Mouse (Mus musculus): ENCODE results near the gene Bcl2l15. TPM values are rescaled to one million over a fixed set of nuclear protein-coding genes. Genes with fewer than 3 reads are reported as not detected.
"Not testable (repeated sequence)": the region's sequence is repeated elsewhere in the genome, so short reads cannot be mapped to it uniquely, and the experiment has no call there.

Bcl2l15 gene
- total RNA-seq (2021) = under 1 TPM in 1 of 2 experiments, not detected in 1; 0.55 TPM
- long read RNA-seq, experiment 1 = 0 reads
- long read RNA-seq, experiment 2 = 0 reads

- DNase-seq (ENCODE audit: low spot score) = no peak
Observed at GRCm38 (mm10) chr3:103832426-103832825, at the start of gene Bcl2l15. Gene Bcl2l15, plus strand, starts transcription at chr3:103832601.

- DNase-seq (ENCODE audit: low spot score) = no peak
Observed at GRCm38 (mm10) chr3:103782844-103783609, 49.4 kb upstream of the Bcl2l15 start.

GRCm38 (mm10) chr3:103787225-103787624, 45.2 kb upstream of the Bcl2l15 start:
- DNase-seq (ENCODE audit: low spot score) = no peak

- no peak for DNase-seq (ENCODE audit: low spot score)
Observed at GRCm38 (mm10) chr3:103789096-103789495, 43.3 kb upstream of the Bcl2l15 start.

- DNase-seq (ENCODE audit: low spot score) = no peak
Observed at GRCm38 (mm10) chr3:103789891-103790345, 42.5 kb upstream of the Bcl2l15 start.

- DNase-seq (ENCODE audit: low spot score) = peak; percentile 17
Observed at GRCm38 (mm10) chr3:103790346-103791145, 41.9 kb upstream of the Bcl2l15 start.

- DNase-seq (ENCODE audit: low spot score) = peak; percentile 94
Observed at GRCm38 (mm10) chr3:103791230-103792110, 40.9 kb upstream of the Bcl2l15 start, which contains the start of gene Hipk1. Gene Hipk1, minus strand, starts transcription at chr3:103791563.

GRCm38 (mm10) chr3:103792111-103792406, 40.3 kb upstream of the Bcl2l15 start:
- not testable (repeated sequence) for DNase-seq (ENCODE audit: low spot score)

GRCm38 (mm10) chr3:103792566-103792965, 39.8 kb upstream of the Bcl2l15 start:
- DNase-seq (ENCODE audit: low spot score) = peak; percentile 47

- no peak for DNase-seq (ENCODE audit: low spot score)
Observed at GRCm38 (mm10) chr3:103796389-103796788, 36.0 kb upstream of the Bcl2l15 start.

- DNase-seq (ENCODE audit: low spot score) = no peak
Observed at GRCm38 (mm10) chr3:103799507-103799906, 32.9 kb upstream of the Bcl2l15 start.

- DNase-seq (ENCODE audit: low spot score) = peak; percentile 87
Observed at GRCm38 (mm10) chr3:103801631-103802531, 30.5 kb upstream of the Bcl2l15 start.

- no peak for DNase-seq (ENCODE audit: low spot score)
Observed at GRCm38 (mm10) chr3:103802861-103803260, 29.5 kb upstream of the Bcl2l15 start.

- no peak for DNase-seq (ENCODE audit: low spot score)
Observed at GRCm38 (mm10) chr3:103805671-103806070, 26.7 kb upstream of the Bcl2l15 start.

GRCm38 (mm10) chr3:103808891-103809798, 23.3 kb upstream of the Bcl2l15 start, which contains the start of the genes Dclre1b, Ap4b1 and Gm43064:
Gene Dclre1b, minus strand, starts transcription at chr3:103809444.
Gene Ap4b1, plus strand, starts transcription at chr3:103809520.
Gene Gm43064, plus strand, starts transcription at chr3:103809573.
- peak; percentile 91 for DNase-seq (ENCODE audit: low spot score)

- no peak for DNase-seq (ENCODE audit: low spot score)
Observed at GRCm38 (mm10) chr3:103809799-103810150, 22.6 kb upstream of the Bcl2l15 start.

GRCm38 (mm10) chr3:103810967-103811366, 21.4 kb upstream of the Bcl2l15 start:
- DNase-seq (ENCODE audit: low spot score) = no peak

GRCm38 (mm10) chr3:103827548-103827947, 4.9 kb upstream of the Bcl2l15 start:
- DNase-seq (ENCODE audit: low spot score) = no peak

GRCm38 (mm10) chr3:103829036-103829435, 3.4 kb upstream of the Bcl2l15 start:
- DNase-seq (ENCODE audit: low spot score) = no peak
